Comparison of ENCODE assay signal across 14 mouse cellular contexts in the genomic region with DNA sequence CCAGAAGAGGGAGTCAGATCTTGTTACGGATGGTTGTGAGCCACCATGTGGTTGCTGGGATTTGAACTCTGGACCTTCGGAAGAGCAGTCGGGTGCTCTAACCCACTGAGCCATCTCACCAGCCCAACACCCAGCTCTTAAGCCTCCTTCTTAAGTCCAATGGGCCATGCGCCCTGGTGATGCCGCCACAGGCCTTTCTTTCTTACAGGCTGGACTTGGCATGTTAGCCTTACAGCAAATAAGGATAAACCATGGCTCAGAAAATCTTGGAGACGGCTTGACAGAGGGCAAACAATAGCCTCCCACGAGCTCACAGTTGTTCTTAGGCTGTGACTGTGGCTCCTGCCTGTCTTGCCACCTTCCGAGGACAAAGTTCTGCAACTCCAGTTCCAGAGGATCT. TPM values are rescaled to one million over a fixed set of nuclear protein-coding genes. Genes with fewer than 3 reads are reported as not detected.
DNase-seq lines count a peak whose midpoint lies in the region; ATAC-seq and TF ChIP-seq lines count a peak whose summit lies in the region.
"Not testable (repeated sequence)": the region's sequence is repeated elsewhere in the genome, so short reads cannot be mapped to it uniquely, and the experiment has no call there.
"Had no signal": no experiment of that assay in that cellular context is flagged by ENCODE, and none has a peak within 500 bp of the region (broad histone marks: within the 10 kb centered on the region; RNA-seq: fewer than 3 reads in every experiment).

No protein-coding gene starts in this region.

- not testable (repeated sequence) for ATAC-seq in intestine, embryonic 16.5 days; limb, embryonic 15.5 days (ENCODE audit: insufficient number of reproducible peaks, low FRiP score, low TSS enrichment, low read depth); liver, postnatal 0 days

- peak; percentile 13 for DNase-seq in A20 (ENCODE audit: low read depth, low spot score)
- DNase-seq in gastrocnemius, adult 2 months; liver, postnatal 0 days: not testable (repeated sequence)

- intact Hi-C loops in gastrocnemius, adult 2 months (cut with DNase I) = not testable (repeated sequence)

- 78% methylated on average over 7 of the region's 8 CpGs for WGBS in bone marrow, adult 2 months
- WGBS in intestine, embryonic 16.5 days = 67% methylated on average over 7 of the region's 8 CpGs
- 84% methylated on average over 8 of the region's 8 CpGs for WGBS in limb, embryonic 15.5 days
- 76% methylated on average over 7 of the region's 8 CpGs for WGBS in liver, postnatal 0 days (ENCODE audit: insufficient replicate concordance)
- WGBS in small intestine, adult 2 months = 35% methylated on average over 7 of the region's 8 CpGs

- peak overlapping the region; percentile 73 for H3K27ac ChIP-seq in bone marrow, adult 2 months (ENCODE audit: control insufficient read depth, insufficient read depth, low read depth, low read length, poor library complexity)
- H3K27ac ChIP-seq in gastrocnemius, adult 2 months = peak overlapping the region; percentile 77
- peak overlapping the region; percentile 94 for H3K27ac ChIP-seq in intestine, embryonic 16.5 days (ENCODE audit: low read length)
- peak overlapping the region; percentile 8 for H3K27ac ChIP-seq in limb, embryonic 15.5 days
- H3K27ac ChIP-seq in liver, postnatal 0 days (ENCODE audit: low read depth) = peak overlapping the region; percentile 68
- peak overlapping the region; percentile 100 for H3K27ac ChIP-seq in small intestine, adult 2 months (ENCODE audit: insufficient read depth, low read depth, low read length)

- not testable (repeated sequence) for TF ChIP-seq EP300 in liver, postnatal 0 days (IDR thresholded peaks at IDR 0.05; ENCODE audit: low read depth)

- not testable (repeated sequence) for H3K9me3 ChIP-seq in intestine, embryonic 16.5 days (ENCODE audit: control insufficient read depth, low read length); limb, embryonic 15.5 days; liver, postnatal 0 days (ENCODE audit: low read length)

- TF ChIP-seq CTCF in bone marrow, adult 2 months (IDR thresholded peaks at IDR 0.05; ENCODE audit: control insufficient read depth, insufficient read depth, low read length); gastrocnemius, adult 2 months (IDR thresholded peaks at IDR 0.05); liver, postnatal 0 days (IDR thresholded peaks at IDR 0.05; ENCODE audit: low read depth); small intestine, adult 2 months (IDR thresholded peaks at IDR 0.05; ENCODE audit: extremely low read depth, insufficient read length, insufficient replicate concordance, low read depth, low read length): not testable (repeated sequence)

- not testable (repeated sequence) for H3K36me3 ChIP-seq in intestine, embryonic 16.5 days (ENCODE audit: control insufficient read depth, insufficient read depth, low read length); limb, embryonic 15.5 days; liver, postnatal 0 days (replicated peaks; ENCODE audit: insufficient read depth, low read length); small intestine, adult 2 months (ENCODE audit: control insufficient read depth, insufficient read depth, low read length)

- not testable (repeated sequence) for H3K27me3 ChIP-seq in intestine, embryonic 16.5 days (replicated peaks; ENCODE audit: control insufficient read depth, insufficient read depth, low read length); limb, embryonic 15.5 days; liver, postnatal 0 days (ENCODE audit: insufficient read depth, low read length); small intestine, adult 2 months (ENCODE audit: control insufficient read depth, insufficient read depth, low read length)

- TF ChIP-seq POLR2A in bone marrow, adult 2 months (IDR thresholded peaks at IDR 0.05; ENCODE audit: borderline replicate concordance, control insufficient read depth, low read depth, low read length); small intestine, adult 2 months (IDR thresholded peaks at IDR 0.05; ENCODE audit: low read depth, low read length): not testable (repeated sequence)

- not testable (repeated sequence) for H3K4me3 ChIP-seq in bone marrow, adult 2 months (replicated peaks; ENCODE audit: control insufficient read depth, low read depth, low read length); gastrocnemius, adult 2 months; intestine, embryonic 16.5 days (ENCODE audit: low read length); limb, embryonic 15.5 days; liver, postnatal 0 days (ENCODE audit: low read depth, low read length)
- peak overlapping the region; percentile 1; the same call in 1 of the 2 replicates for H3K4me3 ChIP-seq in small intestine, adult 2 months (ENCODE audit: low read depth, low read length)

- peak overlapping the region; percentile 15; the same call in 1 of the 2 replicates for H3K4me2 ChIP-seq in intestine, embryonic 16.5 days (ENCODE audit: low read depth, low read length)
- not testable (repeated sequence) for H3K4me2 ChIP-seq in limb, embryonic 15.5 days
- 0 out of 2 replicates have a peak overlapping the region, but pooled peaks have one; percentile 14 for H3K4me2 ChIP-seq in liver, postnatal 0 days (ENCODE audit: low read depth, low read length)

- H3K9ac ChIP-seq in intestine, embryonic 16.5 days (ENCODE audit: low read depth, low read length) = peak overlapping the region; percentile 52; the same call in 1 of the 2 replicates
- H3K9ac ChIP-seq in limb, embryonic 15.5 days; liver, postnatal 0 days (replicated peaks): not testable (repeated sequence)

- H3K4me1 ChIP-seq in bone marrow, adult 2 months (ENCODE audit: control insufficient read depth, insufficient read depth, low read length) = not testable (repeated sequence)
- peaks cover 26% of the 10 kb centered on the region for H3K4me1 ChIP-seq in intestine, embryonic 16.5 days (ENCODE audit: control insufficient read depth, insufficient read depth, low read length)
- H3K4me1 ChIP-seq in limb, embryonic 15.5 days = peaks cover 32% of the 10 kb centered on the region
- H3K4me1 ChIP-seq in liver, postnatal 0 days (ENCODE audit: insufficient read depth) = peaks cover 29% of the 10 kb centered on the region
- peaks cover 22% of the 10 kb centered on the region for H3K4me1 ChIP-seq in small intestine, adult 2 months (ENCODE audit: control insufficient read depth, insufficient read depth, insufficient read length, low read length)

RNA-seq across cellular contexts. Expression of gene Pgd, which starts 3.4 kb away (rescaled TPM):
- polyA plus RNA-seq in bone marrow, adult 2 months (2011; ENCODE audit: insufficient read depth, insufficient read length, low replicate concordance, missing spikeins) = 68.6 and 170 TPM in 2 replicates
- total RNA-seq in gastrocnemius, adult 2 months (2021) = 10 to 100 TPM; 14.4 to 19.1 TPM
- 250 and 255 TPM in 2 replicates for polyA plus RNA-seq in intestine, embryonic 16.5 days (2015; fragmentation: Nextera tagmentation; extraction: Ambion mirVana)
- 108 and 111 TPM in 2 replicates for polyA plus RNA-seq in limb, embryonic 15.5 days (2015; fragmentation: Nextera tagmentation; extraction: Ambion mirVana)
- 43.4 and 49.9 TPM in 2 replicates for polyA plus RNA-seq in liver, postnatal 0 days (2015; fragmentation: Nextera tagmentation; extraction: Ambion mirVana)
- polyA plus RNA-seq in small intestine, adult 2 months (2012; rRNA removed) = 183 and 292 TPM in 2 replicates

RNA-seq across cellular contexts. Expression of gene Cenps, which starts 32.5 kb away (rescaled TPM):
- 37.7 and 47.8 TPM in 2 replicates for polyA plus RNA-seq in bone marrow, adult 2 months (2011; ENCODE audit: insufficient read depth, insufficient read length, low replicate concordance, missing spikeins)
- 1 to 10 TPM; 6.5 to 7.0 TPM for total RNA-seq in gastrocnemius, adult 2 months (2021)
- 16.8 and 20.4 TPM in 2 replicates for polyA plus RNA-seq in intestine, embryonic 16.5 days (2015; fragmentation: Nextera tagmentation; extraction: Ambion mirVana)
- 27.6 and 27.9 TPM in 2 replicates for polyA plus RNA-seq in limb, embryonic 15.5 days (2015; fragmentation: Nextera tagmentation; extraction: Ambion mirVana)
- polyA plus RNA-seq in liver, postnatal 0 days (2015; fragmentation: Nextera tagmentation; extraction: Ambion mirVana) = 8.4 and 8.7 TPM in 2 replicates
- 0.77 and 1.9 TPM in 2 replicates for polyA plus RNA-seq in small intestine, adult 2 months (2012; rRNA removed)

RNA-seq across cellular contexts. Expression of gene Cort, which starts 43.4 kb away (rescaled TPM):
- polyA plus RNA-seq in bone marrow, adult 2 months (2011; ENCODE audit: insufficient read depth, insufficient read length, low replicate concordance, missing spikeins) = 1.5 TPM in 1 of 2 replicates, not detected in the other
- total RNA-seq in gastrocnemius, adult 2 months (2021) = under 1 TPM; 0.36 to 0.51 TPM
- polyA plus RNA-seq in intestine, embryonic 16.5 days (2015; fragmentation: Nextera tagmentation; extraction: Ambion mirVana) = 0.48 TPM in 1 of 2 replicates, not detected in the other
- polyA plus RNA-seq in limb, embryonic 15.5 days (2015; fragmentation: Nextera tagmentation; extraction: Ambion mirVana) = 0.37 TPM in 1 of 2 replicates, not detected in the other
- polyA plus RNA-seq in liver, postnatal 0 days (2015; fragmentation: Nextera tagmentation; extraction: Ambion mirVana) = not detected in 2 replicates
- polyA plus RNA-seq in small intestine, adult 2 months (2012; rRNA removed) = not detected in 2 replicates
- total RNA-seq: hematopoietic stem cell, adult 5-6 weeks had no signal
- polyA plus RNA-seq: embryonic facial prominence, embryonic 11.5 days; forebrain, embryonic 13.5 days; heart, postnatal 0 days; neural tube, embryonic 15.5 days; testis, adult 2 months; urinary bladder, adult 2 months had no signal

Comparison
In these comparisons a context has a peak if more than half of its experiments do, and no peak if none do; other contexts are left out.
1. H3K27ac ChIP-seq: peak in every context shown above with its lines; median percentile 100 in small intestine, adult 2 months; 94 in intestine, embryonic 16.5 days; 77 in gastrocnemius, adult 2 months; 73 in bone marrow, adult 2 months; 68 in liver, postnatal 0 days; 8 in limb, embryonic 15.5 days.